Mouse (Mus musculus): ENCODE results near the gene Bcar3. TPM values are rescaled to one million over a fixed set of nuclear protein-coding genes. Genes with fewer than 3 reads are reported as not detected.

Gene Bcar3
- polyA plus RNA-seq, 1 experiment from 2014 or later, result 33.8 TPM

DNA sequence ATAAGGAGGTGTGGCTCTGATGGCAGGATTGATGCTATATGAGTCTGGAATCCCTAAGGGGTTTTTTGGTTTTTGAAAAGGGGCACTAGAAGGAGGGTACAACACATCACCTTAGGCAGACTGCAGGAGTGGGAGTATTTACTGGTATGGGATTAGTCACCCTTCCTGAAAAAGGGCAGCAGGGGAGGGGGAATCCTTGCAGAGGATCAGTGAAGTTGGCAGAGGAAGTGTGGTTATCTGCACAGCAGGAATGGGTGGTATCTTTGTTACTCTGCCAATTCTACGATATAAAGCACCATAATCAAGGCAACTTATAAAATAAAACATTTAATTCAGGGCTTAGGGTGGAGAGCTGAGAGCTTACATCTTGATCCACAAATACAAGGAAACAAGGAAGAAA lies 281.0 kb downstream of the Bcar3 start:
- WGBS, result 88% methylated on average over 1 of the region's 1 CpGs
- H3K36me3 ChIP-seq (ENCODE audit: control insufficient read depth, insufficient read depth), result no peaks in the 10 kb centered on the region
- H3K9me3 ChIP-seq (ENCODE audit: control insufficient read depth), result no peaks in the 10 kb centered on the region
- no peak overlapping the region for H3K4me2 ChIP-seq (replicated peaks; ENCODE audit: low read depth)
- H3K27me3 ChIP-seq (replicated peaks; ENCODE audit: control insufficient read depth, insufficient read depth, low read length), result no peaks in the 10 kb centered on the region
- H3K4me3 ChIP-seq (ENCODE audit: low read depth, low read length), result no peak overlapping the region
- no peak for ATAC-seq
- no peak overlapping the region for H3K9ac ChIP-seq (ENCODE audit: low read depth, low read length)
- no peak for TF ChIP-seq CTCF (IDR thresholded peaks at IDR 0.05; ENCODE audit: low read depth)
- H3K4me1 ChIP-seq (replicated peaks; ENCODE audit: control insufficient read depth, insufficient read depth, low read length), result 0 out of 2 replicates have a peak, but pooled peaks cover 3% of the 10 kb centered on the region
- H3K27ac ChIP-seq (ENCODE audit: low read depth, low read length), result no peak overlapping the region

DNA sequence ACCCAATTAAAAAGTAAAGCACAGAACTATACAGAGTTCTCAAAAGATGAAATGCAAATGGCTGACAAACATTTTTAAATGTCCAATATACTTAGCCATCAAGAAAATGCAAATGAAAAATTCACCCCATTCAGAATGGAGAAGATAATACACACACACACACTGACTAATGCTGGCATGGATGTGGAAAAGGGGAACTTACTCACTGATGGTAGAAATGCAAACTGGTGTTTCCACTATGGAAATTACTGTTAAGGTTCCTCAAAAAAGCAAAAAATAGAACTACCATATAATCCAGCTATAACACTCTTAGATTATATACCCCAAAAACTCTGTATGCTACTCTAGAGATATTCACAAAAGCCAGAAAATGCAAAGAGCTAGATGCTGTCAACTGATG lies 283.4 kb downstream of the Bcar3 start:
- ATAC-seq, result no peak
- Histone ChIP-seq H3K27me3 (replicated peaks; ENCODE audit: control insufficient read depth, insufficient read depth, low read length) (no peaks in the 10 kb centered on the region), H3K4me2 (replicated peaks; ENCODE audit: low read depth) (no peak overlapping the region), H3K4me3 (ENCODE audit: low read depth, low read length) (no peak overlapping the region), H3K9me3 (ENCODE audit: control insufficient read depth) (no peaks in the 10 kb centered on the region), H3K9ac (ENCODE audit: low read depth, low read length) (no peak overlapping the region), H3K27ac (ENCODE audit: low read depth, low read length) (no peak overlapping the region), H3K36me3 (ENCODE audit: control insufficient read depth, insufficient read depth) (no peaks in the 10 kb centered on the region), H3K4me1 (replicated peaks; ENCODE audit: control insufficient read depth, insufficient read depth, low read length) (0 out of 2 replicates have a peak, but pooled peaks cover 3% of the 10 kb centered on the region)
- no peak for TF ChIP-seq CTCF (IDR thresholded peaks at IDR 0.05; ENCODE audit: low read depth)

MicroRNAs within 50 kb of the gene (microRNA counts, 519-probe panel; counts per million panel counts)
- microRNA mmu-miR-760, result 781 counts per million, percentile 3 among the panel's probes with 10 or more counts

Small RNA genes within 50 kb of the gene (microRNA-seq; reads per million reads assigned to microRNA genes)
- gene Mir760 (13.9 reads per million, percentile 25 among the genes with 10 or more reads in this experiment), gene Mir7657 (0.82 reads per million)

Other genes with a start within 250 kb of the Bcar3 start
- 0.56 and 0.92 TPM in 2 replicates for gene Abca4, start 249.7 kb upstream of the Bcar3 start, polyA plus RNA-seq (2015; fragmentation: Nextera tagmentation; extraction: Ambion mirVana)
- gene Gclm, start 48.6 kb upstream of the Bcar3 start, polyA plus RNA-seq (2015; fragmentation: Nextera tagmentation; extraction: Ambion mirVana), result 382 and 400 TPM in 2 replicates
- gene Dnttip2, start 19.7 kb upstream of the Bcar3 start, polyA plus RNA-seq (2015; fragmentation: Nextera tagmentation; extraction: Ambion mirVana), result 42.4 and 44.9 TPM in 2 replicates

Data from intestine, postnatal 0 days (tissue).